Mouse (Mus musculus): ENCODE data around the gene Iqub. TPM values are rescaled to one million over a fixed set of nuclear protein-coding genes. Genes with fewer than 3 reads are reported as not detected.

Iqub gene
- polyA plus RNA-seq, 1 experiment from 2014 or later = 0.04 TPM

DNA sequence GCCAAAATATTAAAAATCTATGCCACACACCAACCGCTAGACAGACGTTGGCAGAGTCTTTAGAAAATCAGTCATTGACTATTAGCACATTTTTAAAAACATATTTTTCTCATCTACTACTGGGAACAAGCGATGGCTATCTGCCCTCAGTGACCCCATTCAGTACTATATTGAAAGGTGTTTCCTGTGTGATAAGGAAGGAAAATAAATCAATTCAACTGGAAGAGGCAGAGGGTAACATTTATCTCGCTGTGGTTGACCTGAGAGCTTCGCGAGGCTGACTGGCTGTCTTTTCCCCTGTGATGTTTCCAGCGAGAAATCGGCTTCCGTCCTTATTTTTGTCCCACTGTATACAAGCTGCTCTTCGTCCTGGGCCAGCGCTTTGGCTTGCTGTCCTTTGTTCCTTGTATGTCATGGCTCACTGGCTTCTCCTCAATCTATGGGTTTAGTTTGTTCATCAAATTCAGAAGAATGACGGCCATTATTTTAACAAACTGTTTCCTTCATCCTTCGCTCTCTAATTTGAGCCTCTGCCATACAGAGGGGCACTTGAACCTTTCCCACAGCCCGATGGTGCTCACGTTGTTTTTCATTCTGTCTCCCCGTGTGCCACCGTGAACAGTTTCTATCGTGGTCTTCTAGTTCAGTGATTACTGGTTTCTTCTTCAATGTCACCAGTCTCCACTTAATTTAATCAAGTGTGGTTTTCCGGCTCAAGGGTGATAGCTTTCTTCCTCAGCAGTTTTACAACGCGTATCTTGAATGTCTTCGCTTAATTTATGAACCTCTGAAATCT, 63.6 kb downstream of the Iqub start:
- ATAC-seq (ENCODE audit: low FRiP score, low read depth) = no peak
- WGBS = 84% methylated on average over 22 of the region's 22 CpGs

DNA sequence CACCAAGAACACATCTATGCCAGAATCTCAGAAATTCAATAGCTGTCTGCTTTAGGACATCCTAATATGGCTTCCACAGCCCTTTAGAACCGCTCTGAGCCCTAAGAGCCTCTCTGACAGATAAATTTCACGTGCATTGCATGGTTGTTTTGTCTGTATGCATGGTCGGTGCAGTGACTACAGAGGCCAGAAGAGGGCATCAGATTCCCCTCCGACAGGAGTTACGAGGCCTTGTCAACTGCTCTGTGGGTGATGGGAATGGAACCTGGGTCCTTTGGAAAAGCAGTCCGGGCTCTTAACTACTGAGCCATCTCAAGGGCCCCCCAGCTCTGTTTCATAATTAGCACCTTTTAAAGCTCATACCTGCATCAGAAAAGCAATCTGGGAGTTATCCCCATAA, 64.6 kb downstream of the Iqub start:
- H3K27me3 ChIP-seq = no peaks in the 10 kb centered on the region
- no peak overlapping the region for H3K9ac ChIP-seq
- H3K4me2 ChIP-seq (replicated peaks) = no peak overlapping the region
- no peak overlapping the region for H3K4me3 ChIP-seq
- no peak overlapping the region for H3K27ac ChIP-seq
- no peaks in the 10 kb centered on the region for H3K36me3 ChIP-seq
- no peak for ATAC-seq (ENCODE audit: low FRiP score, low read depth)
- no peaks in the 10 kb centered on the region for H3K9me3 ChIP-seq
- 87% methylated on average over 6 of the region's 6 CpGs for WGBS
- H3K4me1 ChIP-seq = no peaks in the 10 kb centered on the region

More for the DNA sequence above, 63.6 kb downstream of the Iqub start:
- Histone ChIP-seq H3K4me2 (replicated peaks) (no peak overlapping the region), H3K4me3 (no peak overlapping the region), H3K36me3 (no peaks in the 10 kb centered on the region), H3K9me3 (no peaks in the 10 kb centered on the region), H3K27ac (no peak overlapping the region), H3K4me1 (no peaks in the 10 kb centered on the region), H3K27me3 (no peaks in the 10 kb centered on the region), H3K9ac (no peak overlapping the region)

DNA sequence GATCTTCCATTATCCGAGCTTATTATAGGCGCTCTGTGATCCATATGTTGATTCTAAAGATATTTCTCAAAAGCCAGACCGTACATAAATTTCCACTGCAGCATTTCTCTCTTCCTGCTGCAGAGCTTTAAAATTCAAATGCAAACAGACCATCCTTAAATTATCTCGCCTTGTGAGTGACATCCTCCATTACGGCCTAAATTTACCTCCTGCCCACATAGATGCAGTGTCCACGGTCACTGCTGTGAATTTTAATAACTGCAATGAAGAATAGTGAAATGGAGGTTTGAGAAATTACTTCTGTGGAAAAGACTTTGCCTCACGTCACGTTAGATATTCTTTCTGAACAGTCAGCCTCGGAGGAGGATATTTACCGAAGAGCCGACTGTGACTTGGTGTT, 98.8 kb downstream of the Iqub start:
- Histone ChIP-seq H3K9me3 (no peaks in the 10 kb centered on the region), H3K4me3 (no peak overlapping the region), H3K9ac (no peak overlapping the region), H3K27ac (no peak overlapping the region), H3K4me2 (replicated peaks) (no peak overlapping the region), H3K36me3 (no peaks in the 10 kb centered on the region), H3K4me1 (no peaks in the 10 kb centered on the region), H3K27me3 (no peaks in the 10 kb centered on the region)
- no peak for ATAC-seq (ENCODE audit: low FRiP score, low read depth)
- WGBS = 87% methylated on average over 11 of the region's 11 CpGs

DNA sequence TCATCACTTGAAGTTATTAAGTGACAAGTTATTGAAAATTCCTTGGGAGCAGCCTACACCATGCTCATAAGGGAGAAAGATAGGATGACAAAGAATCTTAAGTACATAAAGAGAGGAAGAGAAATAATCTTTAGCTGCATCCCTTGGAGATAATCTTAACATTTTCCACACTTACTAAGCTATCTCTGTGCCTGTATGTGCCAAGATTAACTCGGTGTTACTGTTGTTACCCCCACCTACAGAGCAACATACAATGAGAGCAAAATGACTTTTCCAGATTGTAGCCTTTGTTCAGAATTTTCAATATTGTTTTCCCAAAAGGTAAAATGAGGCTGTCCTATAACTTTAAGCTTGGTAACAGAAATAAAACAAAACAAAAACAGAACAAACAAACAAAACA, 99.4 kb downstream of the Iqub start:
- Histone ChIP-seq H3K27me3 (no peaks in the 10 kb centered on the region), H3K9me3 (no peaks in the 10 kb centered on the region), H3K27ac (no peak overlapping the region), H3K4me3 (no peak overlapping the region), H3K36me3 (no peaks in the 10 kb centered on the region), H3K9ac (no peak overlapping the region), H3K4me1 (no peaks in the 10 kb centered on the region), H3K4me2 (replicated peaks) (no peak overlapping the region)
- WGBS = 84% methylated on average over 1 of the region's 1 CpGs
- no peak for ATAC-seq (ENCODE audit: low FRiP score, low read depth)

DNA sequence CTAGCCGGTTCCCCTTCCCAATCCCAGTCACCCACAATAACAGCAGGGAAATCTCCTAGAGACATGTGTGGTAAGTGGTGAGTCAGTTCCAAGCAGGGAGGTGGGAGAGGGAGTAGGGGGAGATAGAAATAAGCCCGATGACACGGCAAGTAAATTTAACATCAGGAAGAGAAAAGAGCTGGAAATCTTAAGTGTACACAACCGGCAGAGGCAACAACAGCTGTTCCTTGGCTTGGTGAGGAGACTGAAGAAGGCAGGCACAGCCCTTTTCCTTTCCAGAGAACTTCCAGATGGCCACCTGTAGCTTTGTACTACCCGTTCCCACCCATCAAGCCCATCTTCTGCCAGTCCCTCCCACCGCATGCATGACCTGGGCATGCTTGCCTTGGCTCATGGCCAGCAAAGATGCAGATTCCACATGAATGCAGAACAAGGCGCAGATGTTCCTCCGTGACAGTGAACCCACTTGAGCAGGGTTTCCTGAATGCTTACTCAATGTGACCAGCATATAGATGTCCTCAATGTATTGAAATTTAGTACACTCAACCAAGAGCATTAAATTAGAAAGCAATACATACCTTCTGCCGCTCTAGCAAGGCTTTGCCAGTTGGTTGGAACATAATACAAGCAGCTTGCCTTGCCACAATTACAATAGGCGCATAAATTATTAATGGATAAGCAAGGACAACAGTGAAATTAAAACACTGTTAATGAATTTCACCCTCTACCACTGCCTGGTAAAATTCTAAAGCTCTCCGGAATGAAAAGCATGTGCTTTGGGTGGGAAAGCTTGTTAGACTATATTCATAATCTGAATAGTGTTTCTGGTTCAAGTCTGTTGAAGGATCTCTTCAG, 106.1 kb downstream of the Iqub start:
- 86% methylated on average over 11 of the region's 11 CpGs for WGBS
- no peak overlapping the region for H3K9ac ChIP-seq
- H3K36me3 ChIP-seq = no peaks in the 10 kb centered on the region
- no peak for ATAC-seq (ENCODE audit: low FRiP score, low read depth)
- no peaks in the 10 kb centered on the region for H3K27me3 ChIP-seq
- no peak overlapping the region for H3K4me2 ChIP-seq (replicated peaks)
- no peaks in the 10 kb centered on the region for H3K4me1 ChIP-seq
- H3K27ac ChIP-seq = no peak overlapping the region
- H3K4me3 ChIP-seq = no peak overlapping the region
- no peaks in the 10 kb centered on the region for H3K9me3 ChIP-seq

DNA sequence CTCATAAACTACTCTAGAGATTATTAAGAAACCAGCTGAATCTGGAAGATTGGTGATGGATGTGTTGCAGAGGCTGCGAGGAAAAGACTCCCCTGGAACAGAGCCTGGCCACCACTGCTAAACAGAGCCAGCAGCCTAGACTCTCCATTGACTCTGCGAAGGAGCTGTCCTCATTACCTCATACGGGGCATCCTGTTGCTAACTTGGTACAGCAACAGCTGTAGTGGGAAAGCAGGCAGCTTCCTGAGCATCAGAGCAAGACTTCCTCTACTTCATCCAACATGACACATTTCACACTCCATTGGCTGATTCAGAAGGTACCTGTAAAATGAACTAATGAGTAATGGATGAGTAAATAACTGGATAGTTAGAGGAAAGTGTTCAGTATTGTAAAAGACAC, 107.1 kb downstream of the Iqub start:
- Histone ChIP-seq H3K36me3 (no peaks in the 10 kb centered on the region), H3K27me3 (no peaks in the 10 kb centered on the region), H3K9me3 (no peaks in the 10 kb centered on the region), H3K4me3 (no peak overlapping the region), H3K27ac (no peak overlapping the region), H3K9ac (no peak overlapping the region), H3K4me1 (no peaks in the 10 kb centered on the region), H3K4me2 (replicated peaks) (no peak overlapping the region)
- 59% methylated on average over 3 of the region's 3 CpGs for WGBS
- ATAC-seq (ENCODE audit: low FRiP score, low read depth) = no peak

DNA sequence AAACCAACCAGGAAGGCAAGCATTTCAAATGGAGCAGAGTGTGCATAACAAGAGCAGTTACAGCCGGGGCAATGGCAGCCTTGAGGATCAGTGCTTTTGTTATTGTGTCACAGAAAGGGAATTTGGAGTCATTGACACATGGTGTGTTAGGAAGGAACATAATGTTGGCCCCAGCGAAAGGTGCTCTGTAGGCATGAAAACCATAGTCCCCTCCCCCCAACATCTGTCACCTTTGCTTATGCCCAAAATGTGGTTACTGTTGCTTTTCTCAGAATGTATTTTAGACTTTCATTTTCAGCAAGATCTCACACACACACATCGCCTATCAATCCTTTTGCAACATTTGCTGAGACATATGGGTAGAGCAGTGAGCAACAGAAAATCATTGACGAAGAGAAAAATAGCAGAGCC, 117.6 kb downstream of the Iqub start:
- H3K27me3 ChIP-seq = no peaks in the 10 kb centered on the region
- no peak overlapping the region for H3K27ac ChIP-seq
- no peaks in the 10 kb centered on the region for H3K36me3 ChIP-seq
- H3K9me3 ChIP-seq = no peaks in the 10 kb centered on the region
- H3K4me2 ChIP-seq (replicated peaks) = no peak overlapping the region
- H3K4me1 ChIP-seq = no peaks in the 10 kb centered on the region
- H3K9ac ChIP-seq = no peak overlapping the region
- no peak overlapping the region for H3K4me3 ChIP-seq
- ATAC-seq (ENCODE audit: low FRiP score, low read depth) = no peak
- 86% methylated on average over 4 of the region's 4 CpGs for WGBS

Other genes with a start within 250 kb of the Iqub start
- gene Ndufa5, start 12.9 kb upstream of the Iqub start, polyA plus RNA-seq (2015; fragmentation: Nextera tagmentation; extraction: Ambion mirVana) = 353 and 368 TPM in 2 replicates
- gene Asb15, start 13.1 kb upstream of the Iqub start, polyA plus RNA-seq (2015; fragmentation: Nextera tagmentation; extraction: Ambion mirVana) = not detected in 2 replicates
- gene Lmod2, start 82.7 kb upstream of the Iqub start, polyA plus RNA-seq (2015; fragmentation: Nextera tagmentation; extraction: Ambion mirVana) = 0.74 and 1.0 TPM in 2 replicates
- gene Wasl, start 149.9 kb upstream of the Iqub start, polyA plus RNA-seq (2015; fragmentation: Nextera tagmentation; extraction: Ambion mirVana) = 71.1 and 78.2 TPM in 2 replicates
- gene Hyal6, start 218.2 kb upstream of the Iqub start, polyA plus RNA-seq (2015; fragmentation: Nextera tagmentation; extraction: Ambion mirVana) = not detected in 2 replicates
- gene Hyal4, start 233.3 kb upstream of the Iqub start, polyA plus RNA-seq (2015; fragmentation: Nextera tagmentation; extraction: Ambion mirVana) = not detected in 2 replicates

Data from limb, embryonic 13.5 days (tissue).